Mouse (Mus musculus): Measurements from ENCODE around the gene Olfr458. TPM values are rescaled to one million over a fixed set of nuclear protein-coding genes. Genes with fewer than 3 reads are reported as not detected.

Gene Olfr458
- not detected in 2 replicates for polyA plus RNA-seq (2012; ENCODE audit: low replicate concordance)

GRCm38 (mm10) chr6:42465096-42465495, at the start of gene Olfr458:
TSS of gene Olfr458 (minus strand) at chr6:42465196.

DNA sequence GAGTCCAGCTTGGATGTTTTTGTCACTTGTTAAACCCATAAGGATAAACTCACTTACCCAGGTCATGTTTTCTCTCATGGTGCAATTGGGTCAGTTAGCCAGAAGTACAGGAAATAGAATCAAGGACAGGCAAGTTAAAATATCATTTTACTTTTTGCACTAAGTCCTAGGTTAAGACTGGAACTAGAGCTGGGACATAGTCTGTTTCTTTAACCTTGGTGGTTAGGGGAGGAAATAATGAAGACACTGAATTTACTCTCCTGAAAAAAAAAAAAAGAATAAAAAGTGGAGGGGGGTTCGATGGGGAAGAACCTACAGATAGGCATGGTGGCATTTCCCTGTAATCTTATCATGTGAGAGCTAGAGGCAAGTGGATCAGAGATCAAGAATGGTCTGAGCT, 22.1 kb upstream of the Olfr458 start, which contains the start of gene Olfr456:
Gene Olfr456 (minus strand): TSS at position 101 of the 400 bp plus-strand sequence.

GRCm38 (mm10) chr6:42476235-42476634, 11.2 kb upstream of the Olfr458 start, which contains the start of gene Olfr457:
TSS of gene Olfr457 (minus strand) at chr6:42476335.

GRCm38 (mm10) chr6:42434446-42434845, 30.6 kb downstream of the Olfr458 start, which contains the start of gene Tas2r126:
TSS of gene Tas2r126 (plus strand) at chr6:42434535.

Other genes with a start within 250 kb of the Olfr458 start
- not detected in 2 replicates for gene Tas2r144, start 249.9 kb downstream of the Olfr458 start, polyA plus RNA-seq (2012; ENCODE audit: low replicate concordance)
- 1.2 and 1.4 TPM in 2 replicates for gene Gstk1, start 219.3 kb downstream of the Olfr458 start, polyA plus RNA-seq (2012; ENCODE audit: low replicate concordance)
- gene Tmem139, start 203.2 kb downstream of the Olfr458 start, polyA plus RNA-seq (2012; ENCODE audit: low replicate concordance): not detected in 2 replicates
- gene Casp2, start 200.2 kb downstream of the Olfr458 start, polyA plus RNA-seq (2012; ENCODE audit: low replicate concordance): 6.6 and 6.8 TPM in 2 replicates
- gene Clcn1, start 178.5 kb downstream of the Olfr458 start, polyA plus RNA-seq (2012; ENCODE audit: low replicate concordance): 0.17 TPM in 1 of 2 replicates, not detected in the other
- 0.03 and 0.10 TPM in 2 replicates for gene Fam131b, start 140.6 kb downstream of the Olfr458 start, polyA plus RNA-seq (2012; ENCODE audit: low replicate concordance)
- gene Zyx, start 115.6 kb downstream of the Olfr458 start, polyA plus RNA-seq (2012; ENCODE audit: low replicate concordance): 993 and 3,641 TPM in 2 replicates
- 0.04 TPM in 1 of 2 replicates, not detected in the other for gene Epha1, start 91.9 kb downstream of the Olfr458 start, polyA plus RNA-seq (2012; ENCODE audit: low replicate concordance)
- not detected in 2 replicates for gene Tas2r143, start 65.0 kb downstream of the Olfr458 start, polyA plus RNA-seq (2012; ENCODE audit: low replicate concordance)
- not detected in 2 replicates for gene Tas2r135, start 59.8 kb downstream of the Olfr458 start, polyA plus RNA-seq (2012; ENCODE audit: low replicate concordance)
- gene Tas2r126, start 30.7 kb downstream of the Olfr458 start, polyA plus RNA-seq (2012; ENCODE audit: low replicate concordance): not detected in 2 replicates
- not detected in 2 replicates for gene Olfr457, start 11.1 kb upstream of the Olfr458 start, polyA plus RNA-seq (2012; ENCODE audit: low replicate concordance)
- not detected in 2 replicates for gene Olfr456, start 22.0 kb upstream of the Olfr458 start, polyA plus RNA-seq (2012; ENCODE audit: low replicate concordance)
- gene Olfr455, start 82.4 kb upstream of the Olfr458 start, polyA plus RNA-seq (2012; ENCODE audit: low replicate concordance): not detected in 2 replicates
- gene Tcaf3, start 132.5 kb upstream of the Olfr458 start, polyA plus RNA-seq (2012; ENCODE audit: low replicate concordance): not detected in 2 replicates
- gene Tcaf2, start 180.1 kb upstream of the Olfr458 start, polyA plus RNA-seq (2012; ENCODE audit: low replicate concordance): 0.02 TPM in 1 of 2 replicates, not detected in the other
- 0.10 TPM in 1 of 2 replicates, not detected in the other for gene Tcaf1, start 244.9 kb upstream of the Olfr458 start, polyA plus RNA-seq (2012; ENCODE audit: low replicate concordance)

All from hematopoietic multipotent progenitor cell, adult 10-12 weeks (in vitro differentiated cells).